Mouse (Mus musculus) forebrain, embryonic 12.5 days (tissue): ENCODE measurements around the gene Birc5. TPM values are rescaled to one million over a fixed set of nuclear protein-coding genes. Genes with fewer than 3 reads are reported as not detected.
A peak's percentile ranks its signal among the peaks of the same experiment; 100 is the strongest.
"Not testable (repeated sequence)": the region's sequence is repeated elsewhere in the genome, so short reads cannot be mapped to it uniquely, and the experiment has no call there.

Source experiments
- ATAC-seq: fragments of 200-750 bp; cut with Nextera tagmentation; 2 replicates; pipeline ENCODE4 v1.8.0; 2017; ENCODE audit warnings: moderate TSS enrichment; ENCODE audit not compliant: low FRiP score
- H3K27ac ChIP-seq: fragments of 300-500 bp; sonication (generic); 2 replicates; pipeline ENCODE4 v1.5.1; 2016; ENCODE audit warnings: mild to moderate bottlenecking
- H3K27me3 ChIP-seq: fragments of 300-500 bp; sonication (generic); 2 replicates; pipeline ENCODE4 v1.6.1; 2016; ENCODE audit warnings: mild to moderate bottlenecking
- H3K36me3 ChIP-seq: fragments of 300-500 bp; sonication (generic); replicated peaks from 2 replicates; pipeline ENCODE4 v1.6.1; 2016; ENCODE audit warnings: mild to moderate bottlenecking
- H3K4me1 ChIP-seq: fragments of 300-500 bp; sonication (generic); 2 replicates; pipeline ENCODE4 v1.6.1; 2016
- H3K4me2 ChIP-seq: fragments of 300-500 bp; sonication (generic); 2 replicates; pipeline ENCODE4 v1.6.1; 2016; ENCODE audit warnings: mild to moderate bottlenecking, moderate library complexity
- H3K4me3 ChIP-seq: fragments of 300-500 bp; sonication (generic); replicated peaks from 2 replicates; pipeline ENCODE4 v1.5.1; 2016; ENCODE audit warnings: mild to moderate bottlenecking
- H3K9ac ChIP-seq: fragments of 300-500 bp; sonication (generic); 2 replicates; pipeline ENCODE4 v1.6.1; 2016; ENCODE audit warnings: mild to moderate bottlenecking
- H3K9me3 ChIP-seq: fragments of 300-500 bp; sonication (generic); 2 replicates; pipeline ENCODE4 v1.6.1; 2016
- WGBS: fragments of 180-500 bp; shearing (Covaris S2); methylation state at CpG from one replicate; pipeline ENCODE4 v1.1.7; 2016; 5-methylcytosine and 5-hydroxymethylcytosine counted together
- polyA plus RNA-seq: library from polyadenylated mRNA; unstranded; fragments of >200 nt; fragmentation: Nextera tagmentation; extraction: Ambion mirVana; gene quantifications from 2 replicates; pipeline ENCODE4 v1.2.1, GENCODE M21; 2016

Birc5 gene
- polyA plus RNA-seq, result 282 and 293 TPM in 2 replicates

DNA sequence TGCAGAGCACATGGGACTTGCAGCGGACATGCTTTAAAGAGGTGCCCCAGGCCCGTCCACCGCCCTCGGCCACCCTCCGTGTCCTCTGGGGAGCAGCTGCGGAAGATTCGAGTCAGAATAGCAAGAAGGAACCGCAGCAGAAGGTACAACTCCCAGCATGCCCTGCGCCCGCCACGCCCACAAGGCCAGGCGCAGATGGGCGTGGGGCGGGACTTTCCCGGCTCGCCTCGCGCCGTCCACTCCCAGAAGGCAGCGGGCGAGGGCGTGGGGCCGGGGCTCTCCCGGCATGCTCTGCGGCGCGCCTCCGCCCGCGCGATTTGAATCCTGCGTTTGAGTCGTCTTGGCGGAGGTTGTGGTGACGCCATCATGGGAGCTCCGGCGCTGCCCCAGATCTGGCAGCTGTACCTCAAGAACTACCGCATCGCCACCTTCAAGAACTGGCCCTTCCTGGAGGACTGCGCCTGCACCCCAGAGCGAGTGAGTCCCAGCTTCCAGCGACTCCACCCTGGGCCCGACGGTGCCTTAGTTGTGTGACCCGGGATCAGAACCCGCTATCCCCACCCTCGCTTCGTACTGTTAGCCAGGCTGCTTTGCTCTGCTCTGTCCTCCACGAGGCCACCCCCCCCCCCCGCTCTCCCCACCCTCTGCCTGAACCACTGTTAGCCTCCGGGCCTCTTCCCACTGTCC, at the start of gene Birc5:
Gene Birc5 (plus strand): TSS at position 267 of the 687 bp plus-strand sequence.
- under 1% methylated on average over 51 of the region's 51 CpGs for WGBS
- Histone ChIP-seq H3K4me3 (peak within 1 kb of the TSS; percentile 57), H3K9me3 (no peaks in the 10 kb centered on the region), H3K4me2 (peak within 1 kb of the TSS; percentile 84), H3K4me1 (peaks cover 28% of the 10 kb centered on the region), H3K36me3 (peaks cover 21% of the 10 kb centered on the region), H3K9ac (peak within 1 kb of the TSS; percentile 80), H3K27me3 (no peaks in the 10 kb centered on the region), H3K27ac (peak within 1 kb of the TSS; percentile 97)
- ATAC-seq, result peak; percentile 95

DNA sequence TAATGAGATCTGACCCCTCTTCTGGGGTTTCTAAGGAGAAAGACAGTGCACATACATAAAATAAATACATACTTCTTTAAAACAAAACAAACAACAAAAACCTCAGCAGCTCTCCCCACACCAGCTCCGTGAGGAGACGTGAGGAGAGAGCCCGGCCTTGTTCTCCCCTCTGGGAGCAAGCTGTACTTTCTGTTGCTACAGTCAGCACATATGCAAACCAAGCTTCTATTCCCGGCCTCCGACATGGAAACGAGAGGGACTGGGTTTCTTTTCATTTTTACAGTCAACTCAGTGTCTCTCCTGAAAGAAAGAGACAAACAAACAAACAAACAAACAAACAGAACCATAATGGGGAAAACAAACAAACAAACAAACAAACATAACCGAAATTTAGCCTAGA, 49.0 kb upstream of the Birc5 start:
- no peaks in the 10 kb centered on the region for H3K36me3 ChIP-seq
- 90% methylated on average over 7 of the region's 7 CpGs for WGBS
- H3K9ac ChIP-seq, result no peak overlapping the region
- 0 out of 2 replicates have a peak, but pooled peaks cover 9% of the 10 kb centered on the region for H3K27me3 ChIP-seq
- H3K4me1 ChIP-seq, result no peaks in the 10 kb centered on the region
- H3K9me3 ChIP-seq, result no peaks in the 10 kb centered on the region
- H3K4me3 ChIP-seq, result no peak overlapping the region
- ATAC-seq, result no peak
- no peak overlapping the region for H3K27ac ChIP-seq
- no peak overlapping the region for H3K4me2 ChIP-seq

DNA sequence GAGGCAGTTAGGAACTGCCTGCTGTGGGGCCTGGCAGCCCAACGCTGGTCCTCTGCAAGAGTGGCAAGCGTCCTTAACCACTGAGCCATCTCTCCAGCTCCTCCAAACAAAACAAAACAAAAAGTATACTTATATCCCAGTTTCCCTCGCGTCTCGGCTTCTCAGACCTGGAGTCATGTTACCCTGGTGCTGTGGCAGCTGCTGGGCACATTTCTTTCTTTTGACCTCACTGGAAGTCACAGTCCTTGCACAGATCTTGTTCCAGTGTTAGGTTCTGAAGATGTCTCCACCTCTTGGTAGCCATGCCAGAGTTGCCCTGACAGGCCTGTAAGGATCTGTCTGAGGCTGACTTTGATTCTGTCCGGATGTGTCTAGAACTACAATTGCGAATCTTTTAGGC, 47.4 kb upstream of the Birc5 start:
- H3K4me3 ChIP-seq, result no peak overlapping the region
- no peaks in the 10 kb centered on the region for H3K36me3 ChIP-seq
- 81% methylated on average over 7 of the region's 7 CpGs for WGBS
- ATAC-seq, result no peak
- no peaks in the 10 kb centered on the region for H3K4me1 ChIP-seq
- 0 out of 2 replicates have a peak, but pooled peaks cover 9% of the 10 kb centered on the region for H3K27me3 ChIP-seq
- H3K4me2 ChIP-seq, result no peak overlapping the region
- no peak overlapping the region for H3K27ac ChIP-seq
- no peaks in the 10 kb centered on the region for H3K9me3 ChIP-seq
- H3K9ac ChIP-seq, result no peak overlapping the region

DNA sequence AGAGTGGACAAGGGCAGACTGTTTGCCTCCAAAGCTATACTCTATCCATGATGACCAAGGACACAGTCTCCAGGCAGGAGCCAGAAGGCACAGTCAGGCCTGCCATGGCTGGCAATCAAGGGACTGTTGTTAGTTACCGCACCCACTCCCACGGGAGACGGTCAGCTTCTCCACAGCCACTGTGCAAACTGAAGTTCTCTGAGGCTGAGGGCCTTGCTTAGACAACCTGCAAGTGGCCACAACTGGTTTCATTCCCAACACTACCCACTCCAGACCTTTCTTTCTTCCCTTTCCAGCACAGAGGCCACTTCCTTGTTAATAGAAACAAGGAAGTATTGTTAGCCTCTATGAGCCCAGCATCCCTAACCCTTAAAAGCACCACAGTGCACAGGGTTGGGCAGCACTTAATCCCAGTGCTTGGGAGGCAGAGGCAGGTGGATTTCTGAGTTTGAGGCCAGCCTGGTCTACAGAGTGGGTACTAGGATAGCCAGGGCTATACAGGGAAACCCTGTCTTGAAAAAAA, 45.8 kb upstream of the Birc5 start:
- ATAC-seq, result no peak
- Histone ChIP-seq H3K9me3 (no peaks in the 10 kb centered on the region), H3K4me3 (no peak overlapping the region), H3K9ac (no peak overlapping the region), H3K4me2 (no peak overlapping the region), H3K36me3 (no peaks in the 10 kb centered on the region), H3K4me1 (no peaks in the 10 kb centered on the region), H3K27me3 (peaks cover 7% of the 10 kb centered on the region; the same call in 1 of the 2 replicates), H3K27ac (no peak overlapping the region)
- WGBS, result 96% methylated on average over 3 of the region's 3 CpGs

DNA sequence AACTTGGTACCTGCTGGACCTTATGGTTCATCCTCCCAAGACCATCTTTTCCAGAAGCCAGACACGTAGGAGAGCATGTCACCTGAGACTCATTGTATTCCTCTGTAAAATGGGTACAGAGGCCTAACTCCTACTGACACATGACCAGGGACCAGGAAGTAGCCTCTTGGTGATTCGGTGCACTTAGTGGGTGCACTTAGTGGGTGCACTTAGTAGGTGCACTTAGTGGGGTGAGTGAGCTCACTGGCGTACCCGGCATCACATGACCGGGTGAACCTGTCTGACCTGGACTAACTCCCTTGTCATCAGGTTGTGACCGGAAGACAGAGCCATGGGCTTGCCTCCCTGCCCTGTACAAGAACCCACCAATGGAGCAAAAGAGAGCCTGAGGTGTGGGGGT, 42.3 kb upstream of the Birc5 start:
- Histone ChIP-seq H3K4me1 (peaks cover 19% of the 10 kb centered on the region), H3K9me3 (no peaks in the 10 kb centered on the region), H3K9ac (no peak overlapping the region), H3K4me2 (no peak overlapping the region), H3K27ac (no peak overlapping the region), H3K36me3 (no peaks in the 10 kb centered on the region), H3K27me3 (peaks cover 8% of the 10 kb centered on the region; the same call in 1 of the 2 replicates), H3K4me3 (no peak overlapping the region)
- no peak for ATAC-seq
- 87% methylated on average over 6 of the region's 6 CpGs for WGBS

DNA sequence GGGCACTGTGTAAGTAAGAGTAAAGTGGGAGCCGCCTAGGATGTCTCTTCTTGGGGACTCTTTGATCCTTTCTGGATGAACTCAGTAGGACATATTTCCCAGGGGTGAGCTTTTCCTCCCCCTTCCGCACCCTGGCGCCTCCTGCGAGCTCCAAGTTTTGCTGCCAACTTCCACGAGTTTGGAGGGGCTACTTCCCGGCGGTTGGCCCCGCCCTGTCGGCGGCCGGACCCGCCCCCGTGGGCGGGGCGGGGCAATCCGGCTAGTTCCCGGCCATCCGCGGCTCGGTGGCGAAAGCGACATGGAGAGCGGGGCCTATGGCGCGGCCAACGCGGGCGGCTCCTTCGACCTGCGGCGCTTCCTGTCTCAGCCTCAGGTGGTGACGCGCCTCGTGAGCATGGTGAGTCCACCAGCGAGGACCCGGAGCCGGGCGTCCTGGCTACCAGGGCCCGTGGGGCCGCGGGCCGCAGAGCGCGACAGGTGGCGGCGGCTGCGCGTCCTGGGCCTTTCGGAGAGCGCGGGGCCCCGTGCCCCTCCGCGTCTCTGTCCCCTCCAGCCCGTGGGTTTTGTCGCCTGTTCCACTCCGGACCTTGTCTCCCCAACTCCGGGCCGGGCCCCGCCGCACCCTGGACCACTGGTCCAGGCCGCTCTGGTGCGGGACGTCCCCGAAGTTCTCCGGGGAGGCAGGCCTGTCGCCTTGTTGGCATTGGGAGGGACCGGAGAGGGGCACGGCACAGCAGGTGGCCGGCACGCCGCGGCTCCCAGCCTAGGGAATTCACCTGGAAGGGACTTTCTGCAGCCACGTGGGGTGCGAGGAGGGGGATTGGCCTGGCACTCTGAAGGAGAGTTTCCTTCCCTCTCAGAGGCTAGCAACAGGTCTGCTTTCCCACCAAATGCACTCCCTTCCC, 39.4 kb upstream of the Birc5 start, which contains the start of the genes Gm20708 and Syngr2:
Gene Gm20708 (plus strand): TSS at position 262 of the 905 bp plus-strand sequence.
Gene Syngr2 (plus strand): TSS at position 262 of the 905 bp plus-strand sequence.
- Histone ChIP-seq H3K4me1 (peaks cover 19% of the 10 kb centered on the region), H3K4me2 (peak within 1 kb of the TSS; percentile 85), H3K27ac (0 out of 2 replicates have a peak within 1 kb of the TSS, but pooled peaks have one; percentile 31), H3K9ac (peak within 1 kb of the TSS; percentile 69), H3K4me3 (peak within 1 kb of the TSS; percentile 70), H3K9me3 (no peaks in the 10 kb centered on the region), H3K27me3 (peaks cover 8% of the 10 kb centered on the region; the same call in 1 of the 2 replicates), H3K36me3 (peaks cover 27% of the 10 kb centered on the region)
- peak; percentile 70 for ATAC-seq
- WGBS, result under 1% methylated on average over 62 of the region's 75 CpGs

DNA sequence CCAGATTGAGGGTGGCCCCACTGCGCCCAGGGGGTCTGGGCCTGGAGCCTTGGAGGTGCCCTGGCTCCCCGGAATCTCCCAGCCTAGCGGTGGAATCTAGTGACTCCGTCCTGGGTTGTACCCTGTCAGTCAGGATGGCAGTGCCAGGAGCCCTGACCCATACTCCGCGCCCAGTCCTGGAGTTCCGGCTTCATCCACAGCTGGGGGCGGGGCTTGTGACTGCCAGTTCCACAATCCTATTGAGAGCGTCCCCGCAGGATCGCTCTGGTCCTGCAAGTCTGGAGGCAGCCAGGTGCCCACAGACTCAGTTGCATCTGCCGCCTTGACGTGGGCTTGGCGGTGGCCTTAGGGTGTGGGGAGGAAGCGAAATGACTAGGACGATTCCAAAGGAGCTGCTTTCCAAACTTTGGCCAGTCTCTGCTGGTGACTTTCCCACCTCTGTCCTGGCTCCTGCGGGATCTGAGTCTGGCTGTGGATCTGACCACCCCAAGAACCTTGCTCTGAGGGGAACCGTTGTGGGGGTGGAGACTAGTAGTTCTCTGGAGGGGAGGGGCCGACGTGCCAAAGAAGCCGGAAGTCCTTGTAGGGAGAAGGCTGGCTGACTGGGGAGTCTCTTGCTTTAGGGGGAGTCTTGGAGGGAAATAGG, 38.5 kb upstream of the Birc5 start:
- Histone ChIP-seq H3K4me2 (peak overlapping the region; percentile 85), H3K4me3 (peak overlapping the region; percentile 70), H3K36me3 (peaks cover 36% of the 10 kb centered on the region), H3K9ac (peak overlapping the region; percentile 69), H3K4me1 (peaks cover 19% of the 10 kb centered on the region), H3K9me3 (no peaks in the 10 kb centered on the region), H3K27ac (0 out of 2 replicates have a peak overlapping the region, but pooled peaks have one; percentile 31), H3K27me3 (peaks cover 8% of the 10 kb centered on the region; the same call in 1 of the 2 replicates)
- under 1% methylated on average over 21 of the region's 21 CpGs for WGBS
- ATAC-seq, result peak; percentile 78

DNA sequence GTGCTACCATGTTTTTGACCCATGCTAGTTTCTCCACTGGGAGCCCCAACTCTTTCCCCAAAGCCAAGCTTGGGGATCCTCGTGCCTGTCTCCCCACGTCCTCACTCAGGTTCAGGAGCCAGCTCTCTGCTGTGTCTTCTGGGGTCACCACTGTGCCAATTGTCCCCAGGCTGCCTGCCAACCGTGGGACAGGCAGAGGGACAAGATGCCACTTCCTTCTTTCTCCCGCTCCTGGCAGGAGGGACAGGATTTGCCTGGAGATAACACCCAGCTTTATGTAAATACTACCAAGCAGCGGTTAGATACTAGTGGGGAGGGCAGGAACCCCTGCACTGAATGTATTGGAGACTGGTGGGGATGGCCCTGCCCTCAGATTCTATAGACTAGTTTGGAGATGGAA, 35.2 kb upstream of the Birc5 start:
- Histone ChIP-seq H3K9ac (no peak overlapping the region), H3K9me3 (no peaks in the 10 kb centered on the region), H3K27ac (no peak overlapping the region), H3K27me3 (peaks cover 4% of the 10 kb centered on the region; the same call in 1 of the 2 replicates), H3K4me1 (peaks cover 19% of the 10 kb centered on the region), H3K4me2 (no peak overlapping the region), H3K4me3 (no peak overlapping the region), H3K36me3 (peaks cover 68% of the 10 kb centered on the region)
- ATAC-seq, result no peak
- WGBS, result 83% methylated on average over 5 of the region's 5 CpGs

DNA sequence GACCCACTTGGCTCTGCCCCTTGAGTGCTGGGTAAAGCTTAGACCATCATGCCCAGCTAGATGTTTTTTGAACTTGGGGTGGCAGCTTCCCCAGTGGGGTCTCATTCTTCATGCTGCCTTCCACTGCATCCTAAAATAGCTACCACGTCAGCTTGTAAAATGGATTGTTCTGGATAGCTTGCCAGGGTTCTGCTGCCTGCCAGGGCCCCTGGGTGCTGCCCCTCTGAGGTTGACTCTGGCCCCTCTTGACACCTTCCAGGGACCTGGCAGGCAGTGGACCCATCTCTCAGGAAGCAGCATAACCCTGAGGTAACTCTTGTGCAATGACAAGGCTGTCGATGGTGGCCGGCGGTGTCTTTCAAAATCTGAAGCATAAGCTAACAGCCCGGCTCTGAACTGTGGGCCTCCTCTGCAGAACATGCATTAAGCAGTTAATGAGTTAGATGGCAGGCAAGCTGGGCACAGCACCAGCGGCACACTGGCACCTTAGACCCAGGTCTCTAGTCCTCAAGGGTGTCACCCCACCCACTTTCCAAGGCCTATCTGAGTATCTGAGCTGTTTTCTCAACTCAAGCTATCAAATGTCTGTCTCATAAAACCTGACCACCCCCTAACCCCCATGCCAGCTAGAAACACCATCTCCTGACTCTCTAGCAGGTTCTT, 34.2 kb upstream of the Birc5 start:
- Histone ChIP-seq H3K4me3 (no peak overlapping the region), H3K36me3 (peaks cover 78% of the 10 kb centered on the region), H3K4me2 (no peak overlapping the region), H3K9me3 (no peaks in the 10 kb centered on the region), H3K9ac (no peak overlapping the region), H3K27ac (no peak overlapping the region), H3K27me3 (peaks cover 4% of the 10 kb centered on the region; the same call in 1 of the 2 replicates), H3K4me1 (peaks cover 16% of the 10 kb centered on the region)
- WGBS, result 94% methylated on average over 6 of the region's 6 CpGs
- ATAC-seq, result no peak

DNA sequence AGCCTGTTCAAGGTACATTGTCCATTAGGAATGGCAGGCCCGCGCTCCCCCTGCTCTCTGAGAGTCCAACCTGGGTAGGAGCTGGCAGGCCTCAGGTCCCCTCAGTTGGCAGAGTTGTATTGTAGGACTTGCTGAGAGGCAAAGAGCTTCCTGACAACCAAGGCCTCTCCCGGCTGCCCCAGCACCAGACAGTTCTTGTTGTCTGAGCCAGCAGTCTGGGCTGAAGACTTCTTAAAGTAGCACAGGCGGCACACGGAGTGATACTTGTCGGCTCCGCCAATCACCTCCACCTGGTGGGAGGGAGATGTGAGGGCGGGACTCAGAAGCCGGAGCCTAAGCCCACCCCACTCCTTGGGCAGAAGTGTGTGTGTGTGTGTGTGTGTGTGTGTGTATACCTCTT, 33.2 kb upstream of the Birc5 start:
- H3K9ac ChIP-seq, H3K4me3 ChIP-seq, H3K4me1 ChIP-seq, H3K4me2 ChIP-seq, H3K27ac ChIP-seq, ATAC-seq, H3K27me3 ChIP-seq, H3K9me3 ChIP-seq: not testable (repeated sequence)
- peaks cover 88% of the 10 kb centered on the region for H3K36me3 ChIP-seq
- 90% methylated on average over 9 of the region's 9 CpGs for WGBS

DNA sequence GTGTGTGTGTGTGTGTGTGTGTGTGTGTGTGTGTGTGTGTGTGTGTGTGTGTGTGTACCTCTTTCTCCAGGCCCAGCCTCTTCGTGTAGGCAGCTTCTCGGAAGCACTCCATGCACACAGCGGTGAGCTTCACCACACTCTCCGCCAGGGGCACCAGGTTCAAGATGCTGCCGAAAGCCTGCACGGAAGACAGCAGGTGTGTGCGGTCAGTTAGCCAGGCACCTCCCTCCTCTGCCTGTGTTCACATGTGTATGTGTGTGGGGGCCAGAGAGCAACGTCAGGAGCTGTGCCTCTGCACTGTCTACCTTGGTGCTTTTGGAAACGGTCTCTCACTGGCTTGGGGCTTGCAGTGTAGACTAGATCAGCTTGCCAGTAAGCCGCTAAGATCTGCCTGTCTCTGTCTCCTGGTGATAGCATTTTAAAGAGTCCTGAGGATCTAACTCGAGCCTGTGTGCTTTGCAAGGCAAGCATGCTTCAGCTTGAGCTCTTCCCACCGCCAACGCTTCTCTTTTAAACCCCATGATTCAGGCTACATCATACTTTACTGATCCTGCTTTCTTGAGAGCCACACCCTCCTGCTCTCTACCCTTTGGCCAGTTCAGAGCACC, 32.6 kb upstream of the Birc5 start:
- Histone ChIP-seq H3K36me3 (peaks cover 94% of the 10 kb centered on the region), H3K4me2 (no peak overlapping the region), H3K9ac (no peak overlapping the region), H3K27ac (no peak overlapping the region), H3K27me3 (no peaks in the 10 kb centered on the region), H3K4me1 (no peaks in the 10 kb centered on the region), H3K9me3 (no peaks in the 10 kb centered on the region), H3K4me3 (no peak overlapping the region)
- 89% methylated on average over 13 of the region's 13 CpGs for WGBS
- ATAC-seq, result no peak
